Mouse (Mus musculus) ES-E14 (cell line): Measurements from ENCODE around the gene Rnf181. TPM values are rescaled to one million over a fixed set of nuclear protein-coding genes. Genes with fewer than 3 reads are reported as not detected.

Experiments
- DNase-seq: peaks from one replicate; pipeline ENCODE4 v3.0.0-alpha.2; 2013; ENCODE audit warnings: low read depth, low spot score
- H3K27ac ChIP-seq: 2 replicates; pipeline ENCODE4 v1.5.1; 2012; ENCODE audit warnings: low read depth, mild to moderate bottlenecking, low read length, moderate library complexity, mixed read lengths; ENCODE audit not compliant: poor library complexity, insufficient read depth, severe bottlenecking
- H3K36me3 ChIP-seq: 2 replicates; pipeline ENCODE4 v1.6.1; 2012; ENCODE audit warnings: mild to moderate bottlenecking, low read length, moderate library complexity, mixed read lengths; ENCODE audit not compliant: control insufficient read depth, poor library complexity, insufficient read depth, severe bottlenecking
- H3K4me1 ChIP-seq, 2 experiments: fragments of 150-350 bp in 1 of 2; sonication (generic) in 1 of 2; 2 replicates each; pipeline ENCODE4 v1.6.1; 2012; ENCODE audit warnings: low read length in 2 of 2, mild to moderate bottlenecking in 1 of 2, mixed read lengths in 1 of 2; ENCODE audit not compliant: control insufficient read depth in 2 of 2, insufficient read depth in 2 of 2, poor library complexity in 1 of 2
- H3K4me3 ChIP-seq, 2 experiments: fragments of 150-350 bp in 1 of 2; sonication (generic) in 1 of 2; 2 replicates each; pipeline ENCODE4 v1.5.1; 2012; ENCODE audit warnings: low read length in 2 of 2, low read depth in 1 of 2, mild to moderate bottlenecking in 1 of 2, mixed read lengths in 1 of 2; ENCODE audit not compliant: insufficient read depth in 1 of 2, poor library complexity in 1 of 2, severe bottlenecking in 1 of 2
- H3K9ac ChIP-seq: 2 replicates; pipeline ENCODE4 v1.6.1; 2012; ENCODE audit warnings: low read depth, mild to moderate bottlenecking, low read length, mixed read lengths; ENCODE audit not compliant: poor library complexity, insufficient read depth, severe bottlenecking
- H3K9me3 ChIP-seq: fragments of 150-350 bp; sonication (generic); 2 replicates; pipeline ENCODE4 v1.6.1; 2012; ENCODE audit warnings: low read depth, mild to moderate bottlenecking, low read length; ENCODE audit not compliant: control insufficient read depth, insufficient read depth
- CHD2 ChIP-seq: IDR thresholded peaks from 2 replicates; pipeline ENCODE4 v1.6.1; 2014; ENCODE audit warnings: mild to moderate bottlenecking, low read depth, low read length, inconsistent platforms
- HCFC1 ChIP-seq: IDR thresholded peaks from 2 replicates; pipeline ENCODE4 v1.6.1; 2012; ENCODE audit warnings: low read length, inconsistent platforms, borderline replicate concordance; ENCODE audit not compliant: insufficient read depth
- MAFK ChIP-seq: IDR thresholded peaks from 2 replicates; pipeline ENCODE4 v1.6.1; 2014; ENCODE audit warnings: mild to moderate bottlenecking, low read depth, low read length, inconsistent platforms; ENCODE audit not compliant: insufficient read depth
- ZC3H11A ChIP-seq: IDR thresholded peaks from 2 replicates; pipeline ENCODE4 v1.6.1; 2012; ENCODE audit warnings: low read depth, mild to moderate bottlenecking, inconsistent platforms, low read length, borderline replicate concordance
- ZNF384 ChIP-seq: IDR thresholded peaks from 2 replicates; pipeline ENCODE4 v1.6.1; 2012; ENCODE audit warnings: low read depth, low read length, inconsistent platforms
- in situ Hi-C, 2 experiments: fragments of 600-800 bp; cut with MboI; formaldehyde crosslinking; loops; one replicate each; pipeline ENCODE4 v1.15.1; 2025; ENCODE audit warnings: low sequenced_read_pairs in 2 of 2, inconsistent platforms in 1 of 2; ENCODE audit not compliant: unreplicated experiment in 2 of 2
- total RNA-seq: library from RNA; depleted of rRNA; stranded (reverse); fragments of 300-350 nt; gene quantifications from 2 replicates; pipeline ENCODE4 v1.2.3, GENCODE M21; 2012

Gene Rnf181
- total RNA-seq, 1 experiment, result 62.0 TPM

- in situ Hi-C loops, result no loop called here
- Histone ChIP-seq H3K4me3 (no peak overlapping the region), H3K9me3 (no peaks in the 10 kb centered on the region), H3K9ac (no peak overlapping the region; the same call in 1 of the 2 replicates), H3K27ac (no peak overlapping the region), H3K36me3 (peaks cover 5% of the 10 kb centered on the region; the same call in 1 of the 2 replicates), H3K4me1 (peaks cover 0 to 5% of the 10 kb centered on the region in 2 experiments; a peak in 1 of 4 replicates)
- TF ChIP-seq MAFK (no peak), ZC3H11A (no peak), ZNF384 (no peak), HCFC1 (no peak), CHD2 (no peak)
- no peak for DNase-seq
Observed at GRCm38 (mm10) chr6:72348411-72348810, 18.3 kb downstream of the Rnf181 start.

- peaks cover 5% of the 10 kb centered on the region; the same call in 1 of the 2 replicates for H3K36me3 ChIP-seq
- H3K9me3 ChIP-seq, result no peaks in the 10 kb centered on the region
- TF ChIP-seq CHD2, result no peak
- no peak for TF ChIP-seq ZNF384
- TF ChIP-seq ZC3H11A, result no peak
- no peak for TF ChIP-seq HCFC1
- no peak for TF ChIP-seq MAFK
- peak within 1 kb of the TSS; percentile 73 to 85 for H3K4me3 ChIP-seq
- in situ Hi-C loops, result no loop called here
- no peak for DNase-seq
- peak within 1 kb of the TSS; percentile 55 for H3K9ac ChIP-seq
- H3K27ac ChIP-seq, result 0 out of 2 replicates have a peak within 1 kb of the TSS, but pooled peaks have one; percentile 0
- H3K4me1 ChIP-seq, result peaks cover 0 to 5% of the 10 kb centered on the region in 2 experiments; a peak in 1 of 4 replicates
Observed at GRCm38 (mm10) chr6:72347166-72347941, 19.4 kb downstream of the Rnf181 start, which contains the start of gene 0610030E20Rik. 0610030E20Rik (plus strand) TSS chr6:72347317.

GRCm38 (mm10) chr6:72346261-72346660 is 20.5 kb downstream of the Rnf181 start:
- TF ChIP-seq CHD2 (no peak), HCFC1 (no peak), ZNF384 (no peak), MAFK (no peak), ZC3H11A (no peak)
- Histone ChIP-seq H3K9ac (no peak overlapping the region), H3K36me3 (peaks cover 5% of the 10 kb centered on the region), H3K4me3 (no peak overlapping the region), H3K9me3 (no peaks in the 10 kb centered on the region), H3K4me1 (peaks cover 0 to 5% of the 10 kb centered on the region in 2 experiments; a peak in 1 of 4 replicates), H3K27ac (no peak overlapping the region)
- in situ Hi-C loops, result no loop called here
- no peak for DNase-seq

- H3K27ac ChIP-seq, result no peak overlapping the region
Observed at GRCm38 (mm10) chr6:72345633-72346032, 21.1 kb downstream of the Rnf181 start.

More at GRCm38 (mm10) chr6:72345633-72346032, 21.1 kb downstream of the Rnf181 start:
- in situ Hi-C loops, result no loop called here
- H3K4me1 ChIP-seq, result peaks cover 0 to 5% of the 10 kb centered on the region in 2 experiments; a peak in 1 of 4 replicates
- no peak overlapping the region for H3K9ac ChIP-seq
- no peaks in the 10 kb centered on the region for H3K9me3 ChIP-seq
- H3K4me3 ChIP-seq, result no peak overlapping the region; a peak in 1 of 4 replicates
- no peak for DNase-seq
- peaks cover 2% of the 10 kb centered on the region for H3K36me3 ChIP-seq
- no peak for TF ChIP-seq CHD2
- no peak for TF ChIP-seq MAFK
- no peak for TF ChIP-seq HCFC1
- TF ChIP-seq ZNF384, result no peak
- no peak for TF ChIP-seq ZC3H11A
